Mouse (Mus musculus) G1E (cell line): ENCODE measurements around the gene 0610037L13Rik.

Experiments
- CTCF ChIP-seq: IDR thresholded peaks from 2 replicates; pipeline ENCODE4 v1.5.1; 2012; ENCODE audit warnings: low read depth, low read length, inconsistent platforms, mixed read lengths
- GATA1 ChIP-seq: IDR thresholded peaks from 2 replicates; pipeline ENCODE4 v1.6.1; 2012; ENCODE audit warnings: borderline replicate concordance, low read length, inconsistent platforms, mixed read lengths
- GATA2 ChIP-seq: IDR thresholded peaks from 2 replicates; pipeline ENCODE4 v1.6.1; 2012; ENCODE audit warnings: low read depth, low read length, inconsistent platforms, borderline replicate concordance
- POLR2AphosphoS5 ChIP-seq: IDR thresholded peaks from 2 replicates; pipeline ENCODE4 v1.6.1; 2012; ENCODE audit warnings: low read depth, low read length, inconsistent platforms; ENCODE audit not compliant: insufficient replicate concordance
- TAL1 ChIP-seq: conservative IDR thresholded peaks from 2 replicates; pipeline ENCODE4 v1.6.1; 2012; ENCODE audit warnings: low read depth, low read length, inconsistent platforms, mixed read lengths

GRCm38 (mm10) chr4:107848546-107848945 lies 41.1 kb upstream of the 0610037L13Rik start:
- TF ChIP-seq CTCF (no peak), GATA1 (no peak), TAL1 (no peak), POLR2AphosphoS5 (no peak), GATA2 (no peak)
